Mouse (Mus musculus): ENCODE results near the gene Lrig1.

DNA sequence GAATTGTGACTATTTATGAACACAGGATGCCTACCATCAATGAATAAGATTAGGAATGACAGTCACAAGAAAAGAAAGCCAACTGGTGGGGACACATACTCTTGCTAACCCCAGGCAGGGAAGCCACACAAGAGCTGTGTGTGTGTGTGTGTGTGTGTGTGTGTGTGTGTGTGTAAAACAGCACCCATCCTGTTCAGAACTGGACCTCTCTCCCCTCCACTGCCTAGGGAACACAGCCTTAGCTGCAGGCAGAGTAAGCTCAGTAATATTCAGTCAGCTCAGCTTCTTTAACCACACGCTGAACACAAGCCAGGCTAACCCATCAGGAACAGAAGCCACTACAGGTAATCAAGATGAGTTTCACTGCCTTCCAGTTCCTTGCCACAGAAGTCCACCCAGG is 34.3 kb downstream of the Lrig1 start:
- TF ChIP-seq NANOG (IDR thresholded peaks at IDR 0.05; ENCODE audit: borderline replicate concordance, low read length): no peak
- TF ChIP-seq CTCF (conservative IDR thresholded peaks at IDR 0.05; ENCODE audit: low read length): no peak
- no peak for TF ChIP-seq POU5F1 (IDR thresholded peaks at IDR 0.05; ENCODE audit: borderline replicate concordance, low read length)
